ENCODE assay signal across 9 mouse cellular contexts in the genomic region with DNA sequence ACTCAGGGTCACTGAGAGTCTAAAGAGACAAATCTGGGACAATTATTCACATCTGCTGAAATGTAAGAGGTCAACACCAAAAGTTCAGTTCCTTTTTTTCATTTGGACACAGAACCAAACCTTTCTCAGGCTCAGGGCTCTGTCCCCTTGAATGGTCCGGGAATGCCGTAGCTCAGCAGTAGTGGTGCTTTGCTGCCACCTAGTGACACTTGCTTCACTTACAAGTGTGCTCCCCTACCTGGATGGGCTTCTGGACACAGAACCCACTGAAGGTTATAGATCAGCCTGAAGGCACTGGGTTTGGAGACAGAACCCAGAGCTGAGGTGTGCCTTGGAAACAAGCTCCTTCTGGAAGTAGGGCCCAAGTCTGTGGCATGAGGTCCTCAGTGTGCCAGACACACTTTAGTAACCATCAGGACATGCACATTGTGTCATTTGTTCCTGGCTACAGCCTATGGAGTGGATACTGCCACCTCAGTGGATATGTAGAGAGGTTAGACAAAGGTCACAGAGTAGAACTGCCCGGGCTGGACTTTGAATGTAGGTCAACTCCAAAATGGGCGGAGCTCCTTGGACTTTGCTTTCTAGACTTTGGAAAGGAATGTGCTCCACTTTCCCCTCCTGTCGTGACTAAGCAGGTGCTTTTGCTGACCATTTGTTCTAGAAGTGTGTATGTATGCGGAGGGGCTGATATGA. TPM values are rescaled to one million over a fixed set of nuclear protein-coding genes. Genes with fewer than 3 reads are reported as not detected.
DNase-seq lines count a peak whose midpoint lies in the region; ATAC-seq and TF ChIP-seq lines count a peak whose summit lies in the region.
"Had no signal": no experiment of that assay in that cellular context is flagged by ENCODE, and none has a peak within 500 bp of the region (broad histone marks: within the 10 kb centered on the region; RNA-seq: fewer than 3 reads in every experiment).

No protein-coding gene starts in this region.

- H3K4me3 ChIP-seq in forebrain, embryonic 12.5 days (replicated peaks) = no peak overlapping the region
- H3K4me3 ChIP-seq: liver, embryonic 15.5 days had no signal

- no peaks in the 10 kb centered on the region for H3K36me3 ChIP-seq in forebrain, embryonic 12.5 days (replicated peaks)
- H3K36me3 ChIP-seq: liver, embryonic 15.5 days had no signal

- CTCF ChIA-PET in Patski (lab: Charles Lee) = interaction anchor here (0.7 to 3.7 kb wide), 9 partner anchors 10 to 320 kb away, joined by 3 to 22 read pairs (median 3); no protein-coding TSS in a partner anchor

- no peak overlapping the region for H3K9ac ChIP-seq in forebrain, embryonic 12.5 days
- H3K9ac ChIP-seq: liver, embryonic 15.5 days had no signal

- H3K4me1 ChIP-seq in forebrain, embryonic 12.5 days = no peaks in the 10 kb centered on the region

- H3K27me3 ChIP-seq in Patski = no peaks in the 10 kb centered on the region
- H3K27me3 ChIP-seq in forebrain, embryonic 12.5 days = no peaks in the 10 kb centered on the region
- H3K27me3 ChIP-seq: liver, embryonic 15.5 days had no signal

- in situ Hi-C loops in Patski (cut with MboI; ENCODE audit: low pct_unique_long_range_greater_than_20kb) = loop anchor here (5.0 to 10.0 kb wide), 4 partner anchors 69 to 521 kb away; no protein-coding TSS in a partner anchor

- POLR2A ChIA-PET in Patski (lab: Charles Lee) = no interaction called here

- DNase-seq in Patski (ENCODE audit: low read depth, low spot score) = no peak
- peak; percentile 18 to 55 for DNase-seq in layer of hippocampus, adult 8-10 months (ENCODE audit: low spot score in 2 of 2)
- peak; percentile 81 for DNase-seq in lung, postnatal 10 days
- peak; percentile 58 for DNase-seq in retina, adult 2 months (ENCODE audit: low read depth, low spot score)
- DNase-seq in thymus, postnatal 4 days = peak; percentile 73

- ATAC-seq in Patski = peak; percentile 83
- ATAC-seq in cerebellum, adult (ENCODE audit: insufficient number of reproducible peaks, low FRiP score, low TSS enrichment) = 0 out of 2 replicates have a peak, but pooled peaks have one; percentile 67
- ATAC-seq in forebrain, embryonic 12.5 days (ENCODE audit: low FRiP score) = peak; percentile 57
- ATAC-seq in hematopoietic stem cell, adult 5-6 weeks (replicated peaks in 1 of 2; ENCODE audit: insufficient read depth in 1 of 2, low FRiP score in 2 of 2, low TSS enrichment in 1 of 2, low read depth in 1 of 2, poor library complexity in 2 of 2, severe bottlenecking in 2 of 2) = peak; percentile 68; a peak in 2 of 4 replicates

- 39% methylated on average over 6 of the region's 6 CpGs for WGBS in forebrain, embryonic 12.5 days

- TF ChIP-seq CTCF in Patski (IDR thresholded peaks at IDR 0.05) = peak; percentile 93

- H3K9me3 ChIP-seq in forebrain, embryonic 12.5 days = no peaks in the 10 kb centered on the region
- H3K9me3 ChIP-seq: liver, embryonic 15.5 days had no signal

- no peak overlapping the region for H3K27ac ChIP-seq in forebrain, embryonic 12.5 days
- H3K27ac ChIP-seq: liver, embryonic 15.5 days had no signal

- H3K4me2 ChIP-seq in forebrain, embryonic 12.5 days = no peak overlapping the region
- H3K4me2 ChIP-seq: liver, embryonic 15.5 days had no signal

RNA-seq across cellular contexts. Expression of a gene that starts 3.7 kb away (rescaled TPM):
- polyA plus RNA-seq in Patski (2021) = not detected
- 0.22 and 0.56 TPM in 2 replicates for polyA plus RNA-seq in forebrain, embryonic 12.5 days (2016; fragmentation: Nextera tagmentation; extraction: Ambion mirVana)
- total RNA-seq in hematopoietic stem cell, adult 5-6 weeks (2017) = not detected in 2 replicates
- not detected for total RNA-seq in layer of hippocampus, adult 8-10 months (2022)

RNA-seq across cellular contexts. Expression of a gene that starts 34.4 kb away (rescaled TPM):
- polyA plus RNA-seq in Patski (2021) = 4.4 TPM
- polyA plus RNA-seq in forebrain, embryonic 12.5 days (2016; fragmentation: Nextera tagmentation; extraction: Ambion mirVana) = 11.0 TPM in 2 replicates
- total RNA-seq in hematopoietic stem cell, adult 5-6 weeks (2017) = not detected in 2 replicates
- 10 to 100 TPM; 24.4 to 25.1 (median 24.9) TPM for total RNA-seq in layer of hippocampus, adult 8-10 months (2022)

Comparison
In these comparisons a context has a peak if more than half of its experiments do, and no peak if none do; other contexts are left out.
1. RNA of a gene that starts 34.4 kb away (total RNA-seq): 24.4 to 25.1 TPM in layer of hippocampus, adult 8-10 months; not detected in hematopoietic stem cell, adult 5-6 weeks; every median in the first group is over 10 times any median in the second.
2. Peak in every context shown above with its lines, with median percentiles within 50 percentile points of each other: ATAC-seq.